Mouse (Mus musculus): Measurements from ENCODE around the gene Car11.

DNA sequence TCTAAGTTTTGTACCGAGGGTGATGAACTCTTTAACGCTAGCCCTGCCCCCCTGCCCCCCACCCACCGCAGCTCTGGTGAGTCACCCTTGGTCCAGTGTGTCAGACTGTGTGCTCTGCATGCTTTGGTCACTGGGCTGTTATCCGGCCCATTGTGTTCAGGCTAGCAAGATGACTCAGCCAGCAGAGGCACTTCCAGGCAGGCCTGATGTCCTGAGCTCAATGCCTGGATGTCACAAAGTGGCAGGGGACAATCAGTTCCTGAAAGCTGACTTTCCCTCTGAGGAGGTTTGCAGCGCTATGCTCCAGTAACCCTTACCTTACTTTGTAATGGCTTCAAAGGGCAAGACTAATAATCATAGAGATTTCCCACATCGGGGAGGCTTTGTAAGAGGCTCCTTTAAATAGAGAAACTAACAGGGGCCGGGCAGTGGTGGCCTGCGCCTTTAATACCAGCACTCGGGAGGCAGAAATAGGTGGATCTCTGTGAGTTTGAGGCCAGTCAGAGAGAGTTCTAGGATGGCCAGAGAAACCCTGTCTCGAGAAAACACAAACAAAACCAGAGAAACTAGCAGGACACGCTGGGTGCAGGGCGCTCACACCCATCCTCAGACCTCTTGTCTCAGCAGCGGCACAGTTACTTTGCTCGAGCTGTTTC, 19.5 kb upstream of the Car11 start:
- TF ChIP-seq CTCF (IDR thresholded peaks at IDR 0.05; ENCODE audit: insufficient read depth, low read depth, low read length) (no peak), POLR2A (IDR thresholded peaks at IDR 0.05; ENCODE audit: insufficient read depth, low read depth, low read length) (no peak)
